Mouse (Mus musculus) lung, embryonic 14.5 days (tissue): ENCODE results near the gene Adamts18. TPM values are rescaled to one million over a fixed set of nuclear protein-coding genes. Genes with fewer than 3 reads are reported as not detected.
"Not testable (repeated sequence)": the region's sequence is repeated elsewhere in the genome, so short reads cannot be mapped to it uniquely, and the experiment has no call there.

Source experiments
- ATAC-seq: fragments of 200-750 bp; cut with Nextera tagmentation; 2 replicates; pipeline ENCODE4 v1.8.0; 2017; ENCODE audit warnings: mild to moderate bottlenecking, moderate TSS enrichment, moderate library complexity; ENCODE audit not compliant: insufficient read depth
- DNase-seq: peaks from one replicate; pipeline ENCODE4 v3.0.0-alpha.2; 2015
- H3K27ac ChIP-seq: fragments of 300-500 bp; sonication (generic); 2 replicates; pipeline ENCODE4 v1.5.1; 2014; ENCODE audit warnings: low read depth, mild to moderate bottlenecking, moderate library complexity
- H3K27me3 ChIP-seq: fragments of 300-500 bp; sonication (generic); 2 replicates; pipeline ENCODE4 v1.6.1; 2014; ENCODE audit warnings: low read length, control low read depth; ENCODE audit not compliant: insufficient read depth
- H3K36me3 ChIP-seq: fragments of 300-500 bp; sonication (generic); 2 replicates; pipeline ENCODE4 v1.6.1; 2014; ENCODE audit warnings: control low read depth; ENCODE audit not compliant: insufficient read depth
- H3K4me1 ChIP-seq: fragments of 300-500 bp; sonication (generic); 2 replicates; pipeline ENCODE4 v1.6.1; 2014; ENCODE audit warnings: antibody characterized with exemption, control low read depth; ENCODE audit not compliant: insufficient read depth
- H3K4me2 ChIP-seq: fragments of 300-500 bp; sonication (generic); 2 replicates; pipeline ENCODE4 v1.6.1; 2014; ENCODE audit warnings: mild to moderate bottlenecking
- H3K4me3 ChIP-seq: fragments of 300-500 bp; sonication (generic); 2 replicates; pipeline ENCODE4 v1.5.1; 2014; ENCODE audit warnings: low read depth, low read length
- H3K9ac ChIP-seq: fragments of 300-500 bp; sonication (generic); 2 replicates; pipeline ENCODE4 v1.6.1; 2014
- H3K9me3 ChIP-seq: fragments of 300-500 bp; sonication (generic); 2 replicates; pipeline ENCODE4 v1.6.1; 2016; ENCODE audit warnings: low read depth, low read length, control low read depth
- CTCF ChIP-seq: IDR thresholded peaks from 2 replicates; pipeline ENCODE4 v1.5.1; 2016; ENCODE audit warnings: antibody characterized with exemption, low read depth
- whole genome bisulfite sequencing: fragments of 180-500 bp; shearing (Covaris S2); extraction: QIAGEN DNeasy Blood & Tissue Kit; methylation state at CpG from one replicate; pipeline ENCODE4 v1.1.7; 2014; 5-methylcytosine and 5-hydroxymethylcytosine counted together
- polyA plus RNA-seq: library from polyadenylated mRNA; unstranded; fragments of >200 nt; fragmentation: Nextera tagmentation; extraction: Ambion mirVana; gene quantifications from 2 replicates; pipeline ENCODE4 v1.2.1, GENCODE M21; 2014

The Adamts18 gene
- polyA plus RNA-seq, 1 experiment from 2014 or later = 13.1 TPM

GRCm38 (mm10) chr8:113811521-113811920 is 37.0 kb downstream of the Adamts18 start:
- Histone ChIP-seq H3K27ac (no peak overlapping the region), H3K9ac (no peak overlapping the region), H3K4me1 (no peaks in the 10 kb centered on the region), H3K27me3 (no peaks in the 10 kb centered on the region), H3K9me3 (no peaks in the 10 kb centered on the region), H3K4me2 (no peak overlapping the region), H3K36me3 (no peaks in the 10 kb centered on the region), H3K4me3 (no peak overlapping the region)
- peak; percentile 0 for DNase-seq
- no peak for ATAC-seq
- 67% methylated on average over 4 of the region's 4 CpGs for WGBS
- no peak for TF ChIP-seq CTCF

- Histone ChIP-seq H3K36me3 (no peaks in the 10 kb centered on the region), H3K9me3 (no peaks in the 10 kb centered on the region), H3K9ac (no peak overlapping the region), H3K4me3 (no peak overlapping the region), H3K4me2 (no peak overlapping the region), H3K27me3 (no peaks in the 10 kb centered on the region), H3K27ac (no peak overlapping the region), H3K4me1 (no peaks in the 10 kb centered on the region)
- 57% methylated on average over 5 of the region's 5 CpGs for WGBS
- DNase-seq (peak; percentile 0), ATAC-seq (no peak)
- TF ChIP-seq CTCF = no peak
These were observed 38.6 kb downstream of the Adamts18 start for GRCm38 (mm10) chr8:113809929-113810328.

GRCm38 (mm10) chr8:113803830-113804611 is 44.5 kb downstream of the Adamts18 start:
- H3K27me3 ChIP-seq = no peaks in the 10 kb centered on the region
- no peak overlapping the region for H3K4me3 ChIP-seq
- H3K36me3 ChIP-seq = no peaks in the 10 kb centered on the region
- ATAC-seq (no peak), DNase-seq (peak; percentile 6)
- H3K9ac ChIP-seq = no peak overlapping the region
- TF ChIP-seq CTCF = no peak
- no peaks in the 10 kb centered on the region for H3K9me3 ChIP-seq
- no peak overlapping the region for H3K27ac ChIP-seq
- no peaks in the 10 kb centered on the region for H3K4me1 ChIP-seq
- no peak overlapping the region for H3K4me2 ChIP-seq
- WGBS = 75% methylated on average over 12 of the region's 12 CpGs

- DNase-seq (peak; percentile 0), ATAC-seq (no peak)
- Histone ChIP-seq H3K4me2 (no peak overlapping the region), H3K27ac (no peak overlapping the region), H3K36me3 (no peaks in the 10 kb centered on the region), H3K4me1 (no peaks in the 10 kb centered on the region), H3K9ac (no peak overlapping the region), H3K27me3 (no peaks in the 10 kb centered on the region), H3K4me3 (no peak overlapping the region), H3K9me3 (no peaks in the 10 kb centered on the region)
- 73% methylated on average over 5 of the region's 5 CpGs for WGBS
- no peak for TF ChIP-seq CTCF
These were observed 47.0 kb downstream of the Adamts18 start for GRCm38 (mm10) chr8:113801551-113801950.

GRCm38 (mm10) chr8:113800556-113800955 is 48.0 kb downstream of the Adamts18 start:
- H3K4me1 ChIP-seq, DNase-seq, H3K27ac ChIP-seq, H3K9me3 ChIP-seq, H3K9ac ChIP-seq, H3K4me2 ChIP-seq, H3K27me3 ChIP-seq, ATAC-seq, H3K4me3 ChIP-seq, H3K36me3 ChIP-seq: not testable (repeated sequence)
- WGBS = 86% methylated on average over 5 of the region's 5 CpGs

GRCm38 (mm10) chr8:113799550-113799949 is 49.0 kb downstream of the Adamts18 start:
- no peaks in the 10 kb centered on the region for H3K27me3 ChIP-seq
- no peak overlapping the region for H3K27ac ChIP-seq
- DNase-seq (no peak), ATAC-seq (no peak)
- no peak overlapping the region for H3K9ac ChIP-seq
- H3K4me3 ChIP-seq = no peak overlapping the region
- no peak overlapping the region for H3K4me2 ChIP-seq
- TF ChIP-seq CTCF = no peak
- WGBS = 41% methylated on average over 5 of the region's 5 CpGs
- H3K4me1 ChIP-seq = no peaks in the 10 kb centered on the region
- H3K36me3 ChIP-seq = no peaks in the 10 kb centered on the region
- no peaks in the 10 kb centered on the region for H3K9me3 ChIP-seq

- WGBS = 52% methylated on average over 13 of the region's 13 CpGs
- Histone ChIP-seq H3K4me1 (no peaks in the 10 kb centered on the region), H3K9me3 (no peaks in the 10 kb centered on the region), H3K27ac (no peak overlapping the region), H3K36me3 (no peaks in the 10 kb centered on the region), H3K9ac (no peak overlapping the region), H3K4me2 (no peak overlapping the region), H3K27me3 (no peaks in the 10 kb centered on the region), H3K4me3 (no peak overlapping the region)
- ATAC-seq (peak; percentile 75), DNase-seq (no peak)
- TF ChIP-seq CTCF = no peak
These were observed 56.7 kb downstream of the Adamts18 start for GRCm38 (mm10) chr8:113791856-113792255.
